Mouse (Mus musculus) adrenal gland, postnatal 14 days (tissue): ENCODE data around the gene Akap8l. TPM values are rescaled to one million over a fixed set of nuclear protein-coding genes. Genes with fewer than 3 reads are reported as not detected.
A peak's percentile ranks its signal among the peaks of the same experiment; 100 is the strongest.

Source experiments
- DNase-seq: peaks from one replicate; pipeline ENCODE4 v3.0.0; 2021; ENCODE audit warnings: mixed read lengths
- total RNA-seq: library from RNA; stranded (reverse); gene quantifications from 2 replicates; pipeline ENCODE4 v1.2.3, GENCODE M21; 2021

Akap8l gene
- total RNA-seq, 1 experiment from 2014 or later = 85.5 TPM

DNA sequence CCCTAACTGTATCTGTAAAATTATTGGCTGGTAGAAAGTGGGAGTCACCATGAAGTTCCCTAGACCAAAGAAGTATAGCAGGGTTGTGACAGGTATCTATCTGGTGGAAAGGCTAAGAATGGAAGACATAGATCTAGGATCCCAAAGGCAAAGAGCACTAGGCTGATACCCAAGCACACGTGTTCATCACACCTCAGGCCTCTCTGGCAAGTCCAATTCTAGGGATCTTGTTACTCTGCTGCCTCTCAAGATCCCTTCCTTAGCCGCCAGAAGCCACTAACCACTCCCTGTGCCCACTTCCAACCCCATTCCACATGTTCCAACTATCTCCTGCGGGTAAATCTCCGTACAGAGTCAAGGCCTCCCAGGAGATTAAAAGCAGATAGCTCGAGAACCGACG, 30.5 kb downstream of the Akap8l start:
- DNase-seq = peak; percentile 27

DNA sequence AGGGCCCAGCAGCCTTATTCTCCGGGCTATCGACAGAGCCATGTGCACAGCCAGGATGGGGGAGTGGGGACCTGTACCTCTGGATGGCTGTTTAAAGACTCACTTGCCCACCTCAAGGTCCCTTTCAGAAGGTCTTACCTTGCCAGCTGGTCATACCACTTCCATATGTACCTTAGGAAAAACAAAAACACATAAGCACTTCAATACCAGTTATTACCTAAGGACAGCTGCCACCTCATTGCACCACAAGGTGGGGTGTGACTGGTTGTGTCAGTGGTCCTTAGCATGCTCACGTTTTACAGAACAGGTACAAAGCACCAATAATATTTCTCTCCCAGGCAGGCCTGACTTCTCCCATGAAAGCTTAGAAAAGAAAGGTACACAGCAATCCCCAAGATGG, 32.7 kb downstream of the Akap8l start:
- no peak for DNase-seq

DNA sequence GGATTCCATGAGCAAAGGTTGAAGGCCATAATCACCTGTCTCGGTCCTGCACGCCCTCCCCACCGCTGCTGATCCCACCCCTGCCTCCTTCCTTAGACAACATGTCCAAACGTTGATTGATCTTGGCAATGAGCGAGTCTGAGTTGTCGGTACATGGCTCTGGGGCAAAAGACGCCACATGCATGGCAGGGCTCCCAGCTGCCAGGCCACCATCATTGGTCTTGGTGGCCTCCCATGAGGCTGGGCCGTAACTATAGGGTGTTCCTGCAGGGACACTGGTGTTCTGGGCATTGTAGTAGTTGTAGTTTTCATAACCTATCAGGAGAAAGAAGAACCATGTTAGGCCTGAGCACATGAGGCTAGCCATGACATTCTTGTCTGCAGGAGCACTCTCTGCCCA, 33.4 kb downstream of the Akap8l start:
- DNase-seq = no peak

DNA sequence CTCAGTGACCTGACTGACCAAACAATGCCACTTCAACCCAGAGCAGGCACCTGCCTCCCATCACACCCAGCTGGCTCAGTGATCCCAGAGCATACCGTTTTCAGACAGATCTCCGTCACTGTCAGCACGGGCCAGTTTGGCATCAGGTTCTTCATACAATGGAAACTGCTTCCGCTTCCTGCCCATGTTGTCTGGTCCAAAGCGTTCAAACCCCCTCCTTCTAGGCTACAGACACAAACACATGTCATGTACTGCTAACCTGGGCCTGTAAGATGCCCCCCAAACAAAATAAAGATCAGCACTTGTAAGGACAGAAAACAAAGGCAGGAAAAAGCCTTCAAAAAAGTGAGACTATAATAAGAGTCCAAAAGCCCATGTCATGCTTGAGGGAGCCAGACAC, 34.8 kb downstream of the Akap8l start:
- DNase-seq = no peak

DNA sequence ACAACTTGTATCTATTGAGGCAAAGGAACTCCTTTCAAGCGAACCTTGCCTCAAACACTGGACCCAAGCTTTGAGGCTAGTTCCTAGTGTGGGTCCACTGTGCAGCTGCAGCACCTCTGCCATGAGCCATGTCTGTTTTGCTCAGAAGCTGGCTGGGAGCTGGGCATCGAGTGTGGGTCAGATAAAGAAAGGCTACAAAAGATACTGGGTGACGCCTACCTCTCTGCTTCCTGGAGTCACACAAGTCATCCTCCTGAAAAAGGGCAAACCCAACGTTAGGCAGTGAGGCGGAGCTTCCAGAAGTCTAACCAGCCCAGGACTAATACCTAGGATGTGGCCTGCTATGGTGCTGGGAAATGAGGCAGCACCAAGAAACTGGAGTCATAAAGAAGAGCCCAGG, 36.5 kb downstream of the Akap8l start:
- DNase-seq = no peak

DNA sequence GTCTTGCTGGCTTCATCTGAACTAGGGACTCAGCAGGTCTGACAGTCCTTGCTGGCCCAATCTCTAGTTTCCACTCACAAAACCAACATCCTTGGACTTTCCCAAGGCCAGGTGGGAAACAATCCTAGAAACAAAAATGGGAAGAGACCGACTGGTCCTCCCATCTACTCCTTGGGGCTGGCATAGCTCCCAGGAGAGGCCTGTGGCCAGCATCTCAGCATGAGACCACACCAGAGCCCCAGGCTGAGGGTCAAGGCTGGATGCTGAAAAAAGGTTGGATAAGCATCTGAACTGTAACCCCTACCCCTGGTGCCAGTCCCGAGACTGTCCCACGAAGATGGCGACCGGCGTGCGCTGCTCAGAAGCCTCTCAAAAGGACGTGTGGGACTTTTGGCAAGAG, 37.6 kb downstream of the Akap8l start:
- no peak for DNase-seq

DNA sequence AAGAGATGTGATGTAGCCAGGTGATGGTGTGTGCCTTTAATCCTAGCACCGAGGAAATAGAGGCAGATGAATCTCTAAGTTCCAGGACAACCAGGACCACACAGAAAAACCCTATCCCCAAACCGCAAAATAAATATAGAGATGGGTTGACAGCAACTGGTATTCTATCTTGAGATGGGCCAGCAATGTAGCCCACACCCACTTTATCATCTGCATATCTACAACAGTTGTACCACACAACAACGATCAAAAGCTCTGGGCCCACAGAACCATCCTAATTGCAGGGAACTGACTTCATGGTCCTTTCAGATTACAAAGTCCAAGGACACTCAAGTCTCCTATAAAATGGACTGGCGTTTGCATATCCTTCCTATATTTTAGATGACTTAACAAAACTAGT, 42.4 kb downstream of the Akap8l start:
- DNase-seq = no peak

DNA sequence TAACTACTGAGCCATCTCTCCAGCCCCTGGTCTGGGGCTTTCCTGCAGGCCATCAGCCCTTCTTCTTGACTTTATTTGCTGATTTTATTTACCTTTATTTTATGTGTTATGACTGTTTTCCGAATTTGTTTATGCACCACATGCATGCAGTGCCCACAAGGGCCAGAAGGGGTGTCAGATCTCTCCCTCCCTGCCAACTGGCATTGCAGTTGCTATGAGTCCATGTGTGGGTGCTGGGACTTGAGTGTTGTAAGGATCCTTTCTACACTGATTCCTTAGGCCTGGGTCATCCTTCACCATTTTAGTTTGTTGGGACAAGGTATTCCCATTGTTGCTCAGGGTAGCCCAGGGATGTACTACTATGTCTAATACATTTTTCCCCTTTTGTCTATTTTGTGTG, 52.3 kb downstream of the Akap8l start:
- no peak for DNase-seq

DNA sequence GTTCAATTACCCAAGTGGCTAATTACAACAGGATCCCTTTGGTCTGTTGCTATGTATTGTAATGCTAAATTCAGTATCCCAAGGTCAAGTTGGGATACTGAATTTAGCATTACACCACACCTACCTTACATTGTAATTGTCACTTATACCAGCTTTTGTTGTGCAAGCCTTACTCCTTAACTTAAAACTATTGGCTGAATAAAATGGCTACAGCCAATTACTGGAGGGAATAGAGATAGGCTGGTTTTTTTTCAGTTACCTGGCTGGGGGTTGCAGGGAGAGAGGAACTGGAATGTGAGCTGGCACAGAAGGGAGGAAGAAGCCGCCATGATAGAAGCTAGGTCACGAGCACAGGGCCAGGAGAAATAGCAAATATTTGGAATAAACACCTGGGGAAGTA, 54.5 kb downstream of the Akap8l start:
- no peak for DNase-seq

DNA sequence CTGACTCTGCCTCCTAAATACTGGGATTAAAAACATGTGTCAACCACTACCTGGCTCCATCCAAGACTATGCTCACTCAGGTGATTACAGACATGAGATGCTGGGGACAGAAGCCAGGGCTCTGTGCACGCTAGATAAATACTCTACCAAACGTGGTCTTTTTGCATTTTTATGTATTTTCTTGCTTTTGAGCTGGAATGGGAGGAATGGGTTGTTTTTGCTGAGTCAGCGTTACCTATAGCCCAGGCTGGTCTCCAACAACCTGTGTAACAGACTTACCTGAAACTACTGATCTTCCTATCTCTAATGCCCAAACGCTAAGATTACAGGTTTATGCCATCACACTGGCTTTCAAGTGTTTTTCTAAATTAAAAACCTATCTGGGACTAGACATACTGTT, 55.2 kb downstream of the Akap8l start:
- no peak for DNase-seq

DNA sequence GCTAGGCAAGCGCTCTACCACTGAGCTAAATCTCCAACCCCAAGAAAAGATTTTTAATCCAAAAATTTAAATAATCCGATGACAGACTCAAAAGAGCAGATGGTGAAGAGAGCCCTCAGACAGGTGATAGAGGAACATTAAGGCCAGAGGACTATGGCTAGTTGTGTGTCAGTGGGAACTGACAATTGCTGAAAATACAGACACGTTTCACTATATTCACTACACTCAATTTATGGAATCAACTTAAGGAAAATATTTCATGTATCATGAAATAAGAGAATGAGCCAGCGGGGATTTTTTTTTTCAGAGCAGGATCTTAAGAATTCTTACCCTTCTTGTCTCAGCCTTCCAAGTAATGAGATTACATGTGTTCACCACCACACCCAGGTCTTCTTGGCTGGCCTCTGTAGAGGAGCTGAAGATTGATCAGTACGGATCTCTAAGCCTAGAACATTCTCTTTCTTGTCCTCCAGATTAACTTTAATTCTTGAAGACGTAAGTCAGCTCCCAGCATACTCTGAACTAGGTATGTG, 65.2 kb downstream of the Akap8l start:
- DNase-seq = no peak

DNA sequence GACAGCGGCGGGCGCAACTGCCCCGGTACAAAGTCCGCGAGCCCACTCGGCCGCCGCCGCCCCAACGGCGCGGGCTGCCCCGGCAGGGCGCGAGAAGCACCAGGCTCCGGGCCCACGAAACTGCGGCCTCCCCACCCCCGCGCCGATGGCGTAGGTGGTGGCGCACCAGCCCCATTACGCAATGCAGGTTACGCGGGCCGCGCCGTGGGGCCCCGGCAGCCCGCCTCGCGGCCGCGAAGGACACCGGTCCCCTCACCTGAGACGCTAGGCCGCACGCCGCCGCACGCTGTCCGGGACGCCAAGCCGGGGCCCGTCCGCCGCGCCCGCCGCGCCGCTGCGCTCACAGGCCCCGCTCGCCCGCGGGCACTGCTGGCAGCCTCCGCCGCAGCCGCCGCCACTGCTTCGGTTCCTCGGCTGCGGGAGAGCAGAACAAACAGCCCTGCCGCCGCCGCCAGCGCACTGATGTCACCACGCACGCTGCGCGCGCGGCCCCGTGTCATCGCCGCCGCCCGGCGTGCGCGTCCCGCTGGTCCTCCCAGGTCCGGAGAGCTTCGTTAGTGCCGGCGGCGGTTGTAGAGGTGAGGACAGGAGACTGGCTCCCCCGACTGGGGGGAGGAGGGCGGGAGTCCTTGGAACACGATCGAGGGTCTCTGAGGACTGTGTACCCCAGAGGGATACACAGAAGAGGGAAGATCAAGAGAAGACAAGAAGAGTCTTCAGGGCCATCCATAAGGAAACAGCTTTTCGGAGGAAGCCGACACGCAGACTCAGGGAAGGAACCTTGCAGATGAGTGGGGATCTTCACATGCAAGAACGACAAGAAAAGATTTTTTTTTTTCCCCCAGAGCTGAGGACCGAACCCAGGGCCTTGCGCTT, 65.9 kb downstream of the Akap8l start, which contains the start of gene Brd4:
TSS of gene Brd4 (minus strand) at position 461 of the 876 bp plus-strand sequence.
- DNase-seq = peak; percentile 95

DNA sequence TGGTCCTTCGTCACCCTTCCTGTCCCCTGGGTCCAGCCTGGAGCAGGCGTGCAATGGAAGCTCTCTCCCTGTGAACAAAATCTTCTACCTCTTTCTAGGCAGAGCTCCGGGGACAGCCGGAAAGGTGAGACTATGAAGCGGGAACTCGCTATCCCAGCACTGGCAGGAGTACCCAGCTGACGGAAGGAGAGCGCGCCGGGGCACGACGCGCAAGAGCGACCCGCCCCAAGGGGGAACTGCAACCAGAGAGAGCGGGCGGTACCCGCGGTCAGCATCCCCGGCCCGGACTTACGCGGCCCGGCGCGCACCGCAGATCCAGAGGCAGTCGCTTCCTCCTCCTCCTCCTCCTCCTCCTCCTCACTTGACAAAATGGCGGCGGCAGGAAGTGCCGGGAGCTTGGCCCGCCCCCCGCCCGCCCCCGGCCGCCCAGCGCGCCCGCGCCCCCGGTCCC, 66.6 kb downstream of the Akap8l start:
- DNase-seq = peak; percentile 80

DNA sequence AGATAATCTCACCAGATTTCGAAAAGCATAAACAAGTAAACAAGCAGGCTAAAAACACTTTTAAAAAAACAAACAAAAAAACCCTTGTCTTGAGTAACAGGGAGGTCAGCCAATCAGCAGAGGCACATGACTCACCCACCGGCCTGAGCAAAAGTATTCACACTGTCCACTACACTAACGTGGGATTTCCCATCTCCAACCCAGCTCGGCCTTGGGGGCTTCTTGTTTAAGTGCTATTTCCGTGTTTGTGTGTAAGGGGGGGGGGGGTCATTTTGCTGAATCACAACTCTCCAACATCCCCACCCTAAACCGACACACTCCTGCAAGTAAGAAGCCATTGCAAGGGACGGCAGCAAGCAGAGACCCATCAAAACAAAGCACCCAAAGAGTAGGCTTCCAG, 67.1 kb downstream of the Akap8l start:
- peak; percentile 77 for DNase-seq

DNA sequence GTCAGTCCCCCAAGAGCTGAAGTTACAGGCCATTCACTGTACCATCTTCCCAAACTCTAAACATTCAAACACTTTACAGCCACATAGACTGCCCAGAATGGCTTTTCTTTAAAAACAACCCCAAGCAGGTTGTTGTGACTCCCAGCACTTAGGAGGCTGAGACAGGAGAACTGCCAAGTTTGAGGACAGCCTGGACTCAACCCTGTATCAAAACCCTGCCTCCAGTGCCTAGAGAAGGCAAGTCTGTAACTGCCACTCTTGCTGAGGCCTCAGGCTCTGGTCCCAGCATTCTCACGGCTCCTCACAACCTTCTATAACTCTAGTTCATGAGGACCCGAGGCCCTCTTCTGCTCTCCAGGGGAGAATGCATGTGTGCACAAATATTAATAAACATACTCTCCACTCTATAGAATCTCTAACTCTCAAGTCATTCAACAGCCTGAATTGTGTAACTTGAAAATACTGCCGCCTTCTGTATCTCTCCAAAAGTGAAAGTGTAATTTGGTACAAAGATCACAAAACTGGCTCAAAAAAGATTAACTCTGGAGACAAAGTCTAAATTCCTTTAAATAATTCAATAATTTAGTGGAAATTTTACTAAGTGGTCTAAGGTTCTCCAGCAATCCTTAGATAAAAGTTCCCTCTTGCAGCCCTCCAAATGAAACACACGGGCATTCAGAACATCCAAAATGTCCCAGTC, 68.6 kb downstream of the Akap8l start:
- no peak for DNase-seq

DNA sequence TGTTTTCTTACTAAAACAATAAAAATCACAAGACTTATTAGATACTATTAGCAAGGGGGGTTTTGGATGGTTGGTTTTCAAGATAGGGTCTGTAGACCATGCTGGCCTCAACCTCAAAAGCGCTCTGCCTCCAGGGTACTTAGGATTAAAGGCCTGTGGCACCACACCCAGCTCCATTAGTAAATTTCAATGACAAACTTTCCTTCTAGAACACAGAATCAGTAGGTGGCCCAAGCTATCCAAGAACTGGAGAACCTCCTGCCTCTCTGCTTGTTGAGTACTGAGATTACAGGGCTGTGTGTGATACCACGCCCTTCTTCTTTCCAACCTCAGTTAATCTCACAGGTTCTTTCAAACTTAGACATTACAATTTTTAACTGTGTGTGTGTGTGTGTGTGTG, 69.3 kb downstream of the Akap8l start:
- no peak for DNase-seq

DNA sequence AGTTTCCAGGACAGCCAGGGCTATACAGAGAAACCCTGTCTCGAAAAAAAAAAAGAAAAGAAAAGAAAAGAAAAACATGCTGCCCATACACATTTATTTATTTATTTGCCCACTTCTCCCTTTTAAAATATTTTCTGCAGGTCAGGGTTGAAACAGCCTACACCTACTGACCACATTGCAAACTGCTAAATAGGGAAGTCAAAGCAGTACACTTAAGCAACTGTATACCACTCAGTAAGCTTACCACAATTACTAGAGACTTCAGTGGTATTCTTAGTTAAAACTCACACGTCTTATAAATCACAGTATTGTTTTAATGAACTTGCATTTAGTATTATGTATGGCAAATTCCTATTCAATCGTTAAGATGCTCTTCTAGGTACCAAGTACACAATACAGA, 69.8 kb downstream of the Akap8l start:
- DNase-seq = no peak

DNA sequence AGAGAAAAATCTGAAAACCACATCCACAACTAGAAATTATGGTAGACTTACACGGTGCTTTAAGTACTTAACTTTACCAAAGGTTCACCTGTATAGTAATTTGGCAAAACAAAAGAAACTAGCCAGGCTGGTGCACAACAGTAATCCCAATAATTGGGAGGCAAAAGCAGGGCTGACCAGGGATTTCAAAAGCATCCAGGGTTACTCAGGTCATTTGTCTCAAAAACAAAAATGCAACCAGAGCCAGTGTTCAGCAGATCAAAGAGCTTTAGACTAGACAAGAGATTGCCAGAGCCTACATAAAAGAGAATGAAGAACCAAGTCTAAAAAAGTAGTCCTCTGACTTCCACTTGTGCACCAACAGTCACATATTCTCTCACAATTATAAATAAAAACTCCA, 73.2 kb downstream of the Akap8l start:
- no peak for DNase-seq

DNA sequence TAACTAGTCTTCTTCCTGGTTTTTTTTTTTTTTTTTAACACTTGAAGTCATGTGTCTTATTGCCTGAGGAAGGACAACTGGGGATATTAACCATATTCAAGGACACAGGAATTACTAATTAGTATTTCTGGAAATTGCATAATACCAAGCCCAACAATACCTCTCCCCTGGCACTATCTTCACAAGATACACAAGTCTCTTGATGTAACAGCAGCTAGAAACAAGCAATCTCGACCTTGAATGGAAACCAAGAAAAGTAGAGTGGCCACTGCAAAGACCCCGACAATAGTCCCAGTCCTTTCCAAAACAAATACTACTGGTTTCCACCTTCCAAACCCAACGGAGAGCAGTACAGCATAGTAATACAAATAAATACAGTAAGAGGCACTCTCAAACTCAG, 74.8 kb downstream of the Akap8l start:
- no peak for DNase-seq
